Mouse (Mus musculus) ES-E14 (cell line): ENCODE data around the gene Sipa1.

Source experiments
- MAFK ChIP-seq: IDR thresholded peaks from 2 replicates; pipeline ENCODE4 v1.6.1; 2014; ENCODE audit warnings: mild to moderate bottlenecking, low read depth, low read length, inconsistent platforms; ENCODE audit not compliant: insufficient read depth
- ZC3H11A ChIP-seq: IDR thresholded peaks from 2 replicates; pipeline ENCODE4 v1.6.1; 2012; ENCODE audit warnings: low read depth, mild to moderate bottlenecking, inconsistent platforms, low read length, borderline replicate concordance

DNA sequence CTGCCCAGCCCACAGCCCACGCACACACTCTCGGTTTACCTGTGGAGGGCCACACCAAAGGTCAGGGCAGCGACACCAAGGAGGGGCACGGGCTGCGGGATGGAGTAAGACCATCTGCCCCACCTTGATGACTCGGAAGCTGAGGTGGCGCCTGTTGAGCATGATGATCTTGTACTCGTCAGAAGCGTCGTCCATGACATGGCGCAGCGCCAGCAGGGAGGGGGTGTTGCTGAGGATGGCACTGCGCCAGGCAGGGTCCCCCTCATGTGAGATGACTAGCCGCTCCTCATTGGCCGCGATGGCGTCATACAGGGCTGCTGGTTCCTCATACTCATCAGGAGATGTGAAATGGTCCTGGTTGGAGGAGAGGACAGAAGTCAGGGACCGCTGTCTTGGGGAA is 2.9 kb upstream of the Sipa1 start:
- TF ChIP-seq MAFK (no peak), ZC3H11A (no peak)
